In the genomic region with DNA sequence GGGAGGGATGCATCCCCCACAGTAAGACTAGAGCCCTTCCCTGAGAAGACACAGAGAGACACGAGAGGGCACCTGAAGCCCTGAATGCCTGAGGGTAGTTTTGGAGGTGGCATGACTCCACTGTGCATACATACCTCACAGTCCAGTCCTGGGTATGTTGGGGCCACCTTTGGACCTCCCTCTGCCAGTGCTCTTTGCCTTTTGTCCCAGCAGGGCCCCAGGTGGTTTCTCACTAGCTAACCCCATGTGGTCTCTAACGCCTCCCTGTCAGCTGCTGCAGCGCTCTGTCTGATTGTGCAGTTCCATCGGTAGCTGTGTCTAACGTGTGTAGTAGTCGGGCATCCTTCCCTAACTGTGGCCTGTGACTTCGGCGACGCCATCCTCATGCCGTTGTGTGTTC, we compare ENCODE assay signal across 14 mouse cellular contexts.
A peak's percentile ranks its signal among the peaks of the same experiment; 100 is the strongest.
DNase-seq lines count a peak whose midpoint lies in the region; ATAC-seq lines count a peak whose summit lies in the region.
"Had no signal": no experiment of that assay in that cellular context is flagged by ENCODE, and none has a peak within 500 bp of the region (broad histone marks: within the 10 kb centered on the region; RNA-seq: fewer than 3 reads in every experiment).

No protein-coding gene starts in this region.

- H3K9ac ChIP-seq in kidney, embryonic 16.5 days (replicated peaks; ENCODE audit: low read length), result no peak overlapping the region
- H3K9ac ChIP-seq in hindbrain, embryonic 16.5 days (ENCODE audit: low read depth, low read length), result no peak overlapping the region
- peak overlapping the region; percentile 15; the same call in 1 of the 2 replicates for H3K9ac ChIP-seq in midbrain, embryonic 16.5 days (ENCODE audit: low read depth, low read length)
- H3K9ac ChIP-seq: heart, embryonic 15.5 days; lung, embryonic 15.5 days had no signal

- no peaks in the 10 kb centered on the region for H3K4me1 ChIP-seq in kidney, embryonic 16.5 days (ENCODE audit: insufficient read depth, low read length)
- H3K4me1 ChIP-seq in hindbrain, embryonic 16.5 days (ENCODE audit: control insufficient read depth, insufficient read depth, low read depth, low read length), result peaks cover 4% of the 10 kb centered on the region
- no peaks in the 10 kb centered on the region for H3K4me1 ChIP-seq in midbrain, embryonic 16.5 days (ENCODE audit: control insufficient read depth, insufficient read depth, low read length)
- H3K4me1 ChIP-seq: lung, embryonic 15.5 days had no signal

- H3K4me2 ChIP-seq in kidney, embryonic 16.5 days (replicated peaks; ENCODE audit: low read depth, low read length), result no peak overlapping the region
- H3K4me2 ChIP-seq in hindbrain, embryonic 16.5 days (ENCODE audit: low read length), result no peak overlapping the region
- H3K4me2 ChIP-seq in midbrain, embryonic 16.5 days (ENCODE audit: low read length), result no peak overlapping the region
- H3K4me2 ChIP-seq: heart, embryonic 15.5 days; lung, embryonic 15.5 days had no signal

- intact Hi-C loops in left cerebral cortex, postnatal 4 days (cut with DNase I), result no loop called here

- H3K36me3 ChIP-seq in kidney, embryonic 16.5 days (ENCODE audit: insufficient read depth, low read length), result peaks cover 17% of the 10 kb centered on the region; the same call in 1 of the 2 replicates
- H3K36me3 ChIP-seq in hindbrain, embryonic 16.5 days (ENCODE audit: control insufficient read depth, insufficient read depth, low read length), result peaks cover 4% of the 10 kb centered on the region; the same call in 1 of the 2 replicates
- H3K36me3 ChIP-seq in midbrain, embryonic 16.5 days (ENCODE audit: control insufficient read depth, insufficient read depth, low read length), result peaks cover 3% of the 10 kb centered on the region; the same call in 1 of the 2 replicates
- H3K36me3 ChIP-seq: heart, embryonic 15.5 days had no signal

- H3K4me3 ChIP-seq in kidney, embryonic 16.5 days (ENCODE audit: low read length), result no peak overlapping the region
- H3K4me3 ChIP-seq in hindbrain, embryonic 16.5 days (ENCODE audit: low read length), result no peak overlapping the region
- no peak overlapping the region for H3K4me3 ChIP-seq in midbrain, embryonic 16.5 days (ENCODE audit: low read depth, low read length)
- H3K4me3 ChIP-seq: erythroblast, embryonic 14.5 days; heart, embryonic 15.5 days; lung, embryonic 15.5 days had no signal

- H3K27ac ChIP-seq in kidney, embryonic 16.5 days (ENCODE audit: low read length), result no peak overlapping the region
- no peak overlapping the region for H3K27ac ChIP-seq in hindbrain, embryonic 16.5 days (ENCODE audit: low read depth, low read length)
- H3K27ac ChIP-seq in midbrain, embryonic 16.5 days (ENCODE audit: low read length), result peak overlapping the region; percentile 7; the same call in 1 of the 2 replicates
- H3K27ac ChIP-seq: heart, embryonic 15.5 days; lung, embryonic 15.5 days had no signal

- no peaks in the 10 kb centered on the region for H3K27me3 ChIP-seq in kidney, embryonic 16.5 days (ENCODE audit: insufficient read depth, low read length)
- no peaks in the 10 kb centered on the region for H3K27me3 ChIP-seq in hindbrain, embryonic 16.5 days (replicated peaks; ENCODE audit: control insufficient read depth, insufficient read depth, low read length)
- no peaks in the 10 kb centered on the region for H3K27me3 ChIP-seq in midbrain, embryonic 16.5 days (ENCODE audit: control insufficient read depth, insufficient read depth, low read depth, low read length)
- H3K27me3 ChIP-seq: CH12.LX; heart, embryonic 15.5 days; lung, embryonic 15.5 days had no signal

- DNase-seq in kidney, adult 9 months, result peak; percentile 32
- peak; percentile 29 to 64 for DNase-seq in kidney, postnatal 25 days
- DNase-seq in urinary bladder, postnatal 4 days (ENCODE audit: low spot score in 2 of 2), result no peak
- no peak for DNase-seq in left cerebral cortex, postnatal 4 days
- DNase-seq: embryo, embryonic 11 days; liver; thymus, postnatal 14 days had no signal

- 59% methylated on average over 10 of the region's 10 CpGs for WGBS in kidney, embryonic 16.5 days
- WGBS in hindbrain, embryonic 16.5 days, result 51% methylated on average over 10 of the region's 10 CpGs
- WGBS in midbrain, embryonic 16.5 days, result 61% methylated on average over 10 of the region's 10 CpGs

- no peak for ATAC-seq in kidney, embryonic 16.5 days (ENCODE audit: low FRiP score, low TSS enrichment)
- peak; percentile 24; the same call in 1 of the 2 replicates for ATAC-seq in hindbrain, embryonic 16.5 days
- 0 out of 2 replicates have a peak, but pooled peaks have one; percentile 21 for ATAC-seq in midbrain, embryonic 16.5 days

- H3K9me3 ChIP-seq in kidney, embryonic 16.5 days (ENCODE audit: low read length), result no peaks in the 10 kb centered on the region
- H3K9me3 ChIP-seq in hindbrain, embryonic 16.5 days (ENCODE audit: control insufficient read depth, low read length), result no peaks in the 10 kb centered on the region
- no peaks in the 10 kb centered on the region for H3K9me3 ChIP-seq in midbrain, embryonic 16.5 days (replicated peaks; ENCODE audit: control insufficient read depth, low read length, poor library complexity, severe bottlenecking)
- H3K9me3 ChIP-seq: heart, embryonic 15.5 days; lung, embryonic 15.5 days had no signal

Comparison
In these comparisons a context has a peak if more than half of its experiments do, and no peak if none do; other contexts are left out.
1. DNase-seq: peak in kidney, adult 9 months (single experiment) and kidney, postnatal 25 days (2 of 2); none in urinary bladder, postnatal 4 days (0 of 2) and left cerebral cortex, postnatal 4 days (single experiment).